Mouse (Mus musculus): Measurements from ENCODE around the gene Wipf3.

GRCm38 (mm10) chr6:54491074-54491473, 61.7 kb downstream of the Wipf3 start:
- no peak for TF ChIP-seq CTCF (conservative IDR thresholded peaks at IDR 0.05 in 1 of 2, IDR thresholded peaks at IDR 0.05 in 1 of 2; ENCODE audit: low read depth in 2 of 2, low read length in 2 of 2)
- no peak for TF ChIP-seq EP300 (IDR thresholded peaks at IDR 0.05; ENCODE audit: low read length)
- no peak for TF ChIP-seq ZNF384 (IDR thresholded peaks at IDR 0.05; ENCODE audit: low read depth, low read length)
